Mouse (Mus musculus): ENCODE results near the gene Shank1. TPM values are rescaled to one million over a fixed set of nuclear protein-coding genes. Genes with fewer than 3 reads are reported as not detected.

Shank1 gene
- polyA plus RNA-seq (2012; fragmentation: generic; extraction: Trizol) = 0.10 TPM

DNA sequence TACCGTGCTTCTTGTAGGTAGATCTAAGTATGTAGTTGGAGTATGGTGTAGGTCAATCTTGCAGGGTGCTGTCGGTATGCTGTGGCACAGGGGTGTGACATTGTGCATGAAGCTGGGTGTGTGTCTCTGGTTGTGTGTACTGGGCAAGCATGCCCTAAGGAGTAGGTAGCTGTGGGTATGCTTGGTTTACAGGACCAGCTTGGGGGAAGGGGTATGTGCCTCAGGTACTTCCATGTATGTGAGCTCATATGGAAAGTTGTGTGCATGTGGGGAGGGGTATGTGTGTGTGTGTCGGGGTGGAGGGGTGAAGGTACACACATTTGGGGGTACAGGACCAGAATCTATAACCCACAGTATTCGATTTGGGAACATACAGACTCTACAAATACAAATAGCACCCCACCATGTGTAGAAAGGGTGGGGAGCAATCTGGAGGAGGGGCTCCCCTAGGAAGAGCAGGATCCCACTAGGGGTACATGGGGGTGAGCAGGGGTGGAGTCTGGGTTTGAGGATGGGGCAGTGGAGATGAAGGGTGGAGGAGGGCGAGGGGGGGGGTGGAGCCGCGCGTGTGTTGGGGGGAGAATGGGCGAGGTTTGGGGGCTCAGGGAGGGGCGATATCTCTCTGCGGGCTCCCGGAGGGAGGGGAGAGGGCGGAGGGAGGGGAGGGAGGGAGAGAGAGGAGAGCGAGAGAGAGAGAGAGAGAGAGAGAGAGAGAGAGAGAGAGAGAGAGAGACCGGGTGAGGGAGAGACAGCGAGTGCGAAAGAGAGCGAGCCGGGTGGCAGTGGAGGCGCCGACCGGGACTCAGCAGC lies at the start of gene Shank1:
Shank1 (plus strand) TSS at position 779 of the 810 bp plus-strand sequence.
- Histone ChIP-seq H3K4me3 (no peak within 1 kb of the TSS), H3K79me2 (ENCODE audit: control insufficient read depth, insufficient read depth) (no peaks in the 10 kb centered on the region), H3K4me2 (ENCODE audit: low read depth) (peak within 1 kb of the TSS; percentile 60), H3K36me3 (ENCODE audit: control insufficient read depth, insufficient read depth) (no peaks in the 10 kb centered on the region), H3ac (ENCODE audit: control insufficient read depth, insufficient read length) (no peak within 1 kb of the TSS), H3K27me3 (ENCODE audit: control insufficient read depth, insufficient read depth, insufficient read length) (peaks cover 63% of the 10 kb centered on the region)
- TF ChIP-seq USF1 (IDR thresholded peaks at IDR 0.05; ENCODE audit: low read depth) (no peak), REST (IDR thresholded peaks at IDR 0.05; ENCODE audit: insufficient read depth, insufficient read length) (no peak), POLR2AphosphoS2 (IDR thresholded peaks at IDR 0.05; ENCODE audit: insufficient read length, low read depth) (no peak), TCF12 (IDR thresholded peaks at IDR 0.05; ENCODE audit: insufficient read depth, poor library complexity, severe bottlenecking) (no peak), SRF (IDR thresholded peaks at IDR 0.05; ENCODE audit: control insufficient read depth, insufficient read length, low read depth) (no peak), E2F4 (IDR thresholded peaks at IDR 0.05; ENCODE audit: insufficient read depth) (no peak), MYOD1 (IDR thresholded peaks at IDR 0.05; ENCODE audit: control insufficient read depth in 1 of 3, insufficient read length in 2 of 3, low read depth in 2 of 3) (no peak), TCF3 (IDR thresholded peaks at IDR 0.05; ENCODE audit: insufficient read length, low read depth) (no peak), POLR2A (IDR thresholded peaks at IDR 0.05; ENCODE audit: insufficient read length, low read depth) (no peak), MYOG (IDR thresholded peaks at IDR 0.05; ENCODE audit: control insufficient read depth in 1 of 3, insufficient read depth in 1 of 3, insufficient read length in 2 of 3, low read depth in 2 of 3) (no peak)

DNA sequence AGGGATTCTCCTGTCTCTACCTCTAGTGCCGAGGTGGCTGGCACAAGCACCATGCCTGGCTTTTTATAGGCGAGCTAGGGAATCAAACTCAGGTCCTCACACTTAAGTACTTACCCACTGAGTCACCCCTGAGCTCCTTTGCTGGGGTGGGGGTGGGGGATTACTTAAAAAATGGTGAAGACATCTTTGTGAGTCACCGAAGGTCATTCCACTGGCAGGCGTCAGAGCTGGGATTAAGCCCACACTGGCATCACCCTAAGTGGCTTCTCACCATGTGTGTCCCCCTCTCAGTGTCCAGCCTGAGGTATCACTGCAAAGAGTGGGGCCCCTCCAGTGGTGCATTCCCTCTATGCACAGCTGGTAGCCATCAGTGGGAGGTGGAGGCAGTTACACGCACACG lies 49.6 kb upstream of the Shank1 start:
- Histone ChIP-seq H3K79me2 (ENCODE audit: control insufficient read depth, insufficient read depth) (no peaks in the 10 kb centered on the region), H3K4me2 (ENCODE audit: low read depth) (no peak overlapping the region), H3K4me3 (no peak overlapping the region), H3K36me3 (ENCODE audit: control insufficient read depth, insufficient read depth) (no peaks in the 10 kb centered on the region), H3K27me3 (ENCODE audit: control insufficient read depth, insufficient read depth, insufficient read length) (peaks cover 32% of the 10 kb centered on the region), H3ac (ENCODE audit: control insufficient read depth, insufficient read length) (no peak overlapping the region)
- no peak for TF ChIP-seq CEBPB (IDR thresholded peaks at IDR 0.05; ENCODE audit: insufficient read depth, poor library complexity, severe bottlenecking)

DNA sequence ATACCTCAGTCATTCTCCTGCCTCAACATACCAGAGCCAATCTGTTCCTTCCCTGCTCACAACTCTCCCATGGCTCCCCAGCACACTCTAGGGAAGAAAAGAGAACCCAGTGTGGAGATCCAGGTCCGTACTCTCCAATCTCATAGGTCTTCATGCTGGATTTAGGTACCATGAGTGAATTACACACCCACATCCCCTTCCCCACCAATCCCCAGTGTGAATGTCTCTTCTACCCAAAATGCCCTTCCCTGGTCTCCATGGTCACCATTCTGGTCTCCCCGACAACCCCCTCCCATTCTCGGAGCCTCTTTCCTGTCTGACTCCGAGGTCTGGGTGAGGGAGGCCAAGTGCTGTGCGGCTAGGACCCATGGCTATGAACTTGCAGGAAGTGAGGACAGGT lies 48.9 kb upstream of the Shank1 start, which contains the start of gene Gm15517:
Gm15517 (plus strand) TSS at position 301 of the 400 bp plus-strand sequence.
- H3K4me2 ChIP-seq (ENCODE audit: low read depth) = no peak within 1 kb of the TSS
- peaks cover 32% of the 10 kb centered on the region for H3K27me3 ChIP-seq (ENCODE audit: control insufficient read depth, insufficient read depth, insufficient read length)
- no peaks in the 10 kb centered on the region for H3K36me3 ChIP-seq (ENCODE audit: control insufficient read depth, insufficient read depth)
- no peak within 1 kb of the TSS for H3ac ChIP-seq (ENCODE audit: control insufficient read depth, insufficient read length)
- H3K4me3 ChIP-seq = no peak within 1 kb of the TSS
- no peaks in the 10 kb centered on the region for H3K79me2 ChIP-seq (ENCODE audit: control insufficient read depth, insufficient read depth)
- TF ChIP-seq POLR2AphosphoS2 (IDR thresholded peaks at IDR 0.05; ENCODE audit: insufficient read length, low read depth) (no peak), CEBPB (IDR thresholded peaks at IDR 0.05; ENCODE audit: insufficient read depth, poor library complexity, severe bottlenecking) (no peak), USF1 (IDR thresholded peaks at IDR 0.05; ENCODE audit: low read depth) (no peak), TCF3 (IDR thresholded peaks at IDR 0.05; ENCODE audit: insufficient read length, low read depth) (no peak), TCF12 (IDR thresholded peaks at IDR 0.05; ENCODE audit: insufficient read depth, poor library complexity, severe bottlenecking) (no peak), MAX (IDR thresholded peaks at IDR 0.05; ENCODE audit: low read depth) (no peak), MYOG (IDR thresholded peaks at IDR 0.05; ENCODE audit: control insufficient read depth in 1 of 3, insufficient read depth in 1 of 3, insufficient read length in 2 of 3, low read depth in 2 of 3) (no peak), POLR2A (IDR thresholded peaks at IDR 0.05; ENCODE audit: insufficient read length, low read depth) (no peak), E2F4 (IDR thresholded peaks at IDR 0.05; ENCODE audit: insufficient read depth) (no peak), SRF (IDR thresholded peaks at IDR 0.05; ENCODE audit: control insufficient read depth, insufficient read length, low read depth) (no peak), MYOD1 (IDR thresholded peaks at IDR 0.05; ENCODE audit: control insufficient read depth in 1 of 3, insufficient read length in 2 of 3, low read depth in 2 of 3) (no peak), REST (IDR thresholded peaks at IDR 0.05; ENCODE audit: insufficient read depth, insufficient read length) (no peak)

GRCm38 (mm10) chr7:44262791-44263643 lies 47.0 kb upstream of the Shank1 start:
- H3K4me2 ChIP-seq (ENCODE audit: low read depth) = no peak overlapping the region
- H3K27me3 ChIP-seq (ENCODE audit: control insufficient read depth, insufficient read depth, insufficient read length) = peaks cover 37% of the 10 kb centered on the region
- H3K79me2 ChIP-seq (ENCODE audit: control insufficient read depth, insufficient read depth) = no peaks in the 10 kb centered on the region
- no peak overlapping the region for H3K4me3 ChIP-seq
- TF ChIP-seq POLR2AphosphoS2 (IDR thresholded peaks at IDR 0.05; ENCODE audit: insufficient read length, low read depth) (no peak), REST (IDR thresholded peaks at IDR 0.05; ENCODE audit: insufficient read depth, insufficient read length) (no peak), CEBPB (IDR thresholded peaks at IDR 0.05; ENCODE audit: insufficient read depth, poor library complexity, severe bottlenecking) (no peak), TCF12 (IDR thresholded peaks at IDR 0.05; ENCODE audit: insufficient read depth, poor library complexity, severe bottlenecking) (no peak), TCF3 (IDR thresholded peaks at IDR 0.05; ENCODE audit: insufficient read length, low read depth) (no peak), MAX (IDR thresholded peaks at IDR 0.05; ENCODE audit: low read depth) (no peak), MYOG (IDR thresholded peaks at IDR 0.05; ENCODE audit: control insufficient read depth in 1 of 3, insufficient read depth in 1 of 3, insufficient read length in 2 of 3, low read depth in 2 of 3) (no peak), POLR2A (IDR thresholded peaks at IDR 0.05; ENCODE audit: insufficient read length, low read depth) (no peak), SRF (IDR thresholded peaks at IDR 0.05; ENCODE audit: control insufficient read depth, insufficient read length, low read depth) (no peak), E2F4 (IDR thresholded peaks at IDR 0.05; ENCODE audit: insufficient read depth) (no peak), USF1 (IDR thresholded peaks at IDR 0.05; ENCODE audit: low read depth) (no peak), MYOD1 (IDR thresholded peaks at IDR 0.05; ENCODE audit: control insufficient read depth in 1 of 3, insufficient read length in 2 of 3, low read depth in 2 of 3) (no peak)
- no peaks in the 10 kb centered on the region for H3K36me3 ChIP-seq (ENCODE audit: control insufficient read depth, insufficient read depth)
- H3ac ChIP-seq (ENCODE audit: control insufficient read depth, insufficient read length) = no peak overlapping the region
